Mouse (Mus musculus) spleen, adult 2 months (tissue): Measurements from ENCODE around the gene H2-DMa.

Experiments
- CTCF ChIP-seq: fragments of 200-500 bp; IDR thresholded peaks from 2 replicates; pipeline ENCODE4 v1.5.1; 2011; ENCODE audit warnings: mild to moderate bottlenecking, inconsistent platforms; ENCODE audit not compliant: insufficient read depth, insufficient read length, insufficient replicate concordance; ENCODE audit errors: extremely low read depth
- POLR2A ChIP-seq: fragments of 200-500 bp; IDR thresholded peaks from 2 replicates; pipeline ENCODE4 v1.6.1; 2011; ENCODE audit warnings: low read depth, low read length, inconsistent platforms

GRCm38 (mm10) chr17:34093199-34093874, 26.0 kb upstream of the H2-DMa start:
- no peak for TF ChIP-seq CTCF
- no peak for TF ChIP-seq POLR2A
